Mouse (Mus musculus) midbrain, embryonic 15.5 days (tissue): ENCODE results near the gene Hps4. TPM values are rescaled to one million over a fixed set of nuclear protein-coding genes. Genes with fewer than 3 reads are reported as not detected.

Source experiments
- ATAC-seq: fragments of 200-750 bp; cut with Nextera tagmentation; replicated peaks from 2 replicates; pipeline ENCODE4 v1.8.0; 2017; ENCODE audit warnings: moderate TSS enrichment
- H3K27ac ChIP-seq: fragments of 300-500 bp; sonication (generic); 2 replicates; pipeline ENCODE4 v1.5.1; 2015; ENCODE audit warnings: mild to moderate bottlenecking, inconsistent platforms
- H3K27me3 ChIP-seq: fragments of 300-500 bp; sonication (generic); replicated peaks from 2 replicates; pipeline ENCODE4 v1.6.1; 2015; ENCODE audit warnings: inconsistent platforms
- H3K36me3 ChIP-seq: fragments of 300-500 bp; sonication (generic); replicated peaks from 2 replicates; pipeline ENCODE4 v1.6.1; 2015; ENCODE audit warnings: inconsistent platforms
- H3K4me1 ChIP-seq: fragments of 300-500 bp; sonication (generic); 2 replicates; pipeline ENCODE4 v1.6.1; 2015; ENCODE audit warnings: inconsistent platforms
- H3K4me2 ChIP-seq: fragments of 300-500 bp; sonication (generic); 2 replicates; pipeline ENCODE4 v1.6.1; 2015; ENCODE audit warnings: inconsistent platforms, mild to moderate bottlenecking, moderate library complexity
- H3K4me3 ChIP-seq: fragments of 300-500 bp; sonication (generic); 2 replicates; pipeline ENCODE4 v1.5.1; 2015; ENCODE audit warnings: mild to moderate bottlenecking, inconsistent platforms
- H3K9ac ChIP-seq: fragments of 300-500 bp; sonication (generic); 2 replicates; pipeline ENCODE4 v1.6.1; 2015; ENCODE audit warnings: mild to moderate bottlenecking, inconsistent platforms
- H3K9me3 ChIP-seq: fragments of 300-500 bp; sonication (generic); 2 replicates; pipeline ENCODE4 v1.6.1; 2016; ENCODE audit warnings: inconsistent platforms
- WGBS: fragments of 180-500 bp; shearing (Covaris S2); methylation state at CpG from one replicate; pipeline ENCODE4 v1.1.7; 2015; ENCODE audit warnings: mixed read lengths; 5-methylcytosine and 5-hydroxymethylcytosine counted together
- polyA plus RNA-seq: library from polyadenylated mRNA; unstranded; fragments of >200 nt; fragmentation: Nextera tagmentation; extraction: Ambion mirVana; gene quantifications from 2 replicates; pipeline ENCODE4 v1.2.1, GENCODE M21; 2015

Gene Hps4
- polyA plus RNA-seq, 1 experiment from 2014 or later: 43.9 TPM

DNA sequence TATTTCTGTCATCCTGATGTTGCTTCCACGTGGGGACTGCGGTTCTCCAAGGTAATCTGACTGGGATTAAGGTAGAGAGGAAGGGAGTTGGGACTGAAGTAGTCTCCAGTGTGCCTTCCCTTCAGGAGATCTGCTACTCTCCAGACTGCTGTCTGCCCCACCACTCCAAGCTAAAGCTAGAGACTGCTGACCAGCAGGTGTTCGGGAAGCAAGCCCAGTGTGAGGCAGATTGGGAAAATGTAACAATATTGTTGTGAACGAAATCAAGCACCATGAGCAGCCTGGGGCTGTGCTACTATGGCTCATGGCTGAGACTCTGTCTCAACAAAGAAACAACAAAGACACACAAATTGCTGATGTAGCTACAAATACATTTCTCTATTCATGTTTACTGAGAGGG, 75.1 kb downstream of the Hps4 start:
- H3K36me3 ChIP-seq: peaks cover 14% of the 10 kb centered on the region
- peak overlapping the region; percentile 76 for H3K27ac ChIP-seq
- H3K4me1 ChIP-seq: peaks cover 24% of the 10 kb centered on the region
- H3K27me3 ChIP-seq: 0 out of 2 replicates have a peak, but pooled peaks cover 10% of the 10 kb centered on the region
- no peak overlapping the region for H3K9ac ChIP-seq
- H3K4me3 ChIP-seq: no peak overlapping the region
- H3K9me3 ChIP-seq: no peaks in the 10 kb centered on the region
- WGBS: 41% methylated on average over 4 of the region's 4 CpGs
- ATAC-seq: no peak
- no peak overlapping the region for H3K4me2 ChIP-seq

DNA sequence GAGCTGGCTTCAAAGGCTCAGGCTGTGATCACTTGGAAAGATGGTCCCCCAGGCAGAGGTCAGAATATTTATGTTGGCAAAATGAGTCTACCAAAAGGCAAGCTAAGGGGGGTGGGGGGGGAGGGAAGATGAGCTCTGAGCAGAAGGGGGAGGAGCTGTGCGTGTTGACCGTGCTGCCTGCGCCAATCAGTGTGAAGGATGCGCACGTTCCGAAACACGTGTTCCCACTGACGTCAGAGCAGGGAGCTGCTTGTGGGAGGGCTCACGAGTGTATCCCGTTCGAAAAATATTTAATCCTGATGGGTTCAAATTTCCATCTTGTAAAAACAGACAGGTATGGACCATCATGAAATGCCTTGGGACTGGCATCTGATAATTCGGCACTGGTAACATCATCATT, 76.7 kb downstream of the Hps4 start:
- WGBS: 34% methylated on average over 12 of the region's 12 CpGs
- no peaks in the 10 kb centered on the region for H3K9me3 ChIP-seq
- 0 out of 2 replicates have a peak, but pooled peaks cover 10% of the 10 kb centered on the region for H3K27me3 ChIP-seq
- H3K27ac ChIP-seq: no peak overlapping the region
- H3K4me3 ChIP-seq: no peak overlapping the region
- no peak for ATAC-seq
- H3K9ac ChIP-seq: no peak overlapping the region
- peaks cover 14% of the 10 kb centered on the region for H3K36me3 ChIP-seq
- H3K4me1 ChIP-seq: peaks cover 24% of the 10 kb centered on the region
- H3K4me2 ChIP-seq: no peak overlapping the region

DNA sequence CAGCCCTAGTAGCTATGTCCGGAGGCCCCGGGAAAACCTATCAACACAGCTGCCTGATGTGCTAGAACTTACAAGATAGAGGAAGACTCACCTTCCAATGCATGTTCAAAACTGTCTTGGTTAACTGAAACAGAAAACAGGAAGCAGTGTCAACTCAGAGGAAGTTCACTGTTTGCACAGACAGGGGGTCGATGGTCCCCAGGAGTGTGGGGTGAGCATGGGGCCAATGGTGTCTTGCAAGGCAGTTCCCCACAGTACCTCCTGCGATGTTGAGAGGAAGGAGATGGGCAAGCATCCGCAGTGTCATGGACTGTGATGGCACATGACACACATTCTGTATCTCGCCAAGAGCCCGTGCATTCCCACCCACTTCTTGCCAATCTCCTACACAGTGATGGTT, 83.8 kb downstream of the Hps4 start:
- Histone ChIP-seq H3K4me1 (0 out of 2 replicates have a peak, but pooled peaks cover 4% of the 10 kb centered on the region), H3K27me3 (0 out of 2 replicates have a peak, but pooled peaks cover 4% of the 10 kb centered on the region), H3K36me3 (peaks cover 2% of the 10 kb centered on the region), H3K9ac (no peak overlapping the region), H3K9me3 (no peaks in the 10 kb centered on the region), H3K4me3 (no peak overlapping the region), H3K27ac (no peak overlapping the region), H3K4me2 (no peak overlapping the region)
- WGBS: 89% methylated on average over 7 of the region's 7 CpGs
- ATAC-seq: no peak

DNA sequence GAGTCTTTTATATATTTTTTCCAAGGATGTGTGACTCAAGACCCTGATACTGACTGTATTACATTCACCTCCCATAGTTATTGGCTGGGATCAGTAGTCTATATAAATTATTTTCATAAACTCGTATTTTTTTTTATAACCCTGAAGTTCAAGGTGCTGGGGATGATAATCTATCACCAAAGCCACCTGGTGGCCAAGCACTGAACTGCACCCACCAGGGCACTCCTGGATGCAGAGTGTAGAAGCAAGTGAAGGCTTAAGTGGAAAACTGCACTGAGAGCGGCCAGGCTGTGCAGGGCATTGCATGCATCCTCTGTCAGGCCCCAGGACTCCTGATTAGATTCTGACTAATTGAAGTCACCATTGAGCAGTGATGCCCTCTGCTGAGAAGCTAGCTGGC, 84.4 kb downstream of the Hps4 start:
- Histone ChIP-seq H3K9ac (no peak overlapping the region), H3K4me3 (no peak overlapping the region), H3K4me2 (no peak overlapping the region), H3K9me3 (no peaks in the 10 kb centered on the region), H3K27me3 (0 out of 2 replicates have a peak, but pooled peaks cover 8% of the 10 kb centered on the region), H3K36me3 (no peaks in the 10 kb centered on the region), H3K27ac (no peak overlapping the region), H3K4me1 (0 out of 2 replicates have a peak, but pooled peaks cover 4% of the 10 kb centered on the region)
- ATAC-seq: 0 out of 2 replicates have a peak, but pooled peaks have one; percentile 11
- WGBS: 31% methylated on average over 2 of the region's 2 CpGs

Other genes with a start within 250 kb of the Hps4 start
- 0.93 and 1.4 TPM in 2 replicates for gene Cryba4, start 90.6 kb upstream of the Hps4 start, polyA plus RNA-seq
- 4.3 and 4.8 TPM in 2 replicates for gene Crybb1, start 87.3 kb upstream of the Hps4 start, polyA plus RNA-seq
- gene Tpst2, start 66.4 kb upstream of the Hps4 start, polyA plus RNA-seq: 29.4 and 33.7 TPM in 2 replicates
- gene Tfip11, start 16.7 kb upstream of the Hps4 start, polyA plus RNA-seq: 35.7 and 38.2 TPM in 2 replicates
- 64.0 and 66.8 TPM in 2 replicates for gene Srrd, start within 50 bp of the Hps4 start, polyA plus RNA-seq
- gene Gm6583, start 12.9 kb downstream of the Hps4 start, polyA plus RNA-seq: 0.14 and 0.39 TPM in 2 replicates
- 124 and 132 TPM in 2 replicates for gene Asphd2, start 51.8 kb downstream of the Hps4 start, polyA plus RNA-seq
- gene Gm6588, start 106.3 kb downstream of the Hps4 start, polyA plus RNA-seq: 1.3 and 1.5 TPM in 2 replicates
- gene Sez6l, start 234.1 kb downstream of the Hps4 start, polyA plus RNA-seq: 65.4 and 67.5 TPM in 2 replicates